Mouse (Mus musculus) layer of hippocampus, adult 11-12 months (tissue): ENCODE results near the gene Nnmt.

Experiments
- DNase-seq: peaks from one replicate; pipeline ENCODE4 v3.0.0; 2022; ENCODE audit warnings: low spot score

Nnmt gene

DNA sequence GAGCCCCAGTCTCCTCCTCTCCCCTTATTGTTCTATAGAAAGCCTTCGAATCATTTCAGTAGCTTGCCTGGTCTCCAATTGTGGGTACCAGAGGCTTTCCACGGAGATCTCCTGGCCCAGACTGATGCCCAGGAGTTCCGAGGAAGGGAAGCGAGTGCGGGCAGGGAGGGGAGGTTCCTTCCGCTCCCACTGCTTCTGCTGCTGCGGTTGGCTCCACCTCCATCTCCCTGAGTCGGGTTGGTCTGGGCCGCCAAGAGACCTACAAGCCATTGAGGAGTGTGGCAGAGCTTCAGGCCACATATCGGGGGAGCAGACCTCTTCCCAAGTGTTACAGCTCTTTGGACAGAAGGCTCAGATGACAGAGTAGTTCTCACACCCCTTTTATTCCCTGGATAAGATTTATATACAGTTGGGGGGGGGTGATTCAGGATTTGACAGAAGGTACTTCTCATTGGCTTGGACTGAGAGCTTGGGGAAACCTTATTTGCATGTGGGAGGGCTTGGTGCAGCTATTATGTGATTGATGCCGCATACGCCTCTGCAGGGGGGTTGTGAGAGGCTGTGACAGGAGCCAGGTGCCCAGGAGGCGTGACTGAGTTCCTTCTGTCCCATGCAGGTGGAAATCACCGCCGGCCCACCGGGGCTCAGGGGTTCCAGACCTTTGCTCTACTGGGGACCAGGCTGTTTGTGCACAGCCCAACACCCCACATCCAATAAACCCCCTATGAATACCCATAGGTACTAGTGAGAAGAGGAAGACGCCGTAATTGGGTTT, 30.8 kb upstream of the Nnmt start:
- no peak for DNase-seq

DNA sequence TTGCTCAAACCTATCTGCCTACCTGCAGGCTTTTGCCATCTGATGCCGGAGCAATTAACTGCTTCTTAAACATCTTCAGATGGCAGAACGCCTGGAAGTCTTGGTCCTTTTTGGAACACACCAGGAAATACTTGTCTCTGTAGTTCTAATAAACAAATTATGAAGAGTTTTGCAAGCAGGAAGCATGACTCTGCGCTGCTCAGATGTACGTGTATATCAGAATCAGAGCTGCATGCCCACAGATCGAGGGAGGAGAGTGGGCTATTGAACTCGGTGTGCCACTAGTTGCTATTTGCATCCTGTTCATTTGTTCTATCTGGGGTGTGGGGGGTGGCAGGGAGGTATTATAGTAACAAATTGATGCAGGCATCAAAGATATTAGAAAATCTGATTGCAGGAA, 28.2 kb upstream of the Nnmt start:
- no peak for DNase-seq

DNA sequence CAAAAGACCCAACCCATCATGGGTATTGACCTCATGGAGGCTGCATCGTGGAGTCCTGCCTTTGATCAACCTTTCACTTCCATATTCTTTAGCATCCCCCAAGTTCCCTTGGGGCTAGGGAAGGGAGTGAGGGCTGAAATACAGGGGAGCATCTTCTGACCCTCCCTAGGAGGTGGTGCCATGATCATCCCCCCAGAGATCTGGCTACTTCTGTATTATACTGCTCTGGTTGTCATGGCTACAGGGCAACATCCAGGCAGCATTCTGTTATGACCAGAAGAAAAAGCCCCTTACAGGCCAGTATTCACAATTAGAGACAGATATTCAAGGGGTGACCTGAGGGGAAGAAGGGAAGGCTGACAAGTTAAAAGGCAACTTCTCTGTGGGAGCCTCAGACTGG, 14.3 kb upstream of the Nnmt start:
- DNase-seq = no peak

DNA sequence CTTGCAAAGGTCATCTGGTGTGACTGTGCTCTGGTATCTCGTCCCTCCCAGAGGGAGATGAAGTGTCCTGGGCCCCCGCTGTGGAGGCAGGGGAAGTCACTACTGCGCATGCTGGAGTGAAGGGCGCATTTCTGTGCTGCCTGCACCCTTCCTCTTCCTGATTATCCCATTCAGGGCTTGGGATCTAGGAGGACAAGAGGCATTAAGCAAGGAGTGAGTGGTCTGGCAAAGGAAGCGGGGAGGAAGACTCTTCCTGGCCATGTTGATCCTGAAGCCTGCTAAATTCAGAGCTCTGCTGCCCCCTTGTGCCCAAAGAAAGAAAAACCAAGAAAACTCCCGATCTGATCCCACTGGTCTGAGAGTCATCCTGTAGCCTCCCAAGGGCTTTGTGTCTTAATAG, 13.6 kb upstream of the Nnmt start:
- peak; percentile 63 for DNase-seq

DNA sequence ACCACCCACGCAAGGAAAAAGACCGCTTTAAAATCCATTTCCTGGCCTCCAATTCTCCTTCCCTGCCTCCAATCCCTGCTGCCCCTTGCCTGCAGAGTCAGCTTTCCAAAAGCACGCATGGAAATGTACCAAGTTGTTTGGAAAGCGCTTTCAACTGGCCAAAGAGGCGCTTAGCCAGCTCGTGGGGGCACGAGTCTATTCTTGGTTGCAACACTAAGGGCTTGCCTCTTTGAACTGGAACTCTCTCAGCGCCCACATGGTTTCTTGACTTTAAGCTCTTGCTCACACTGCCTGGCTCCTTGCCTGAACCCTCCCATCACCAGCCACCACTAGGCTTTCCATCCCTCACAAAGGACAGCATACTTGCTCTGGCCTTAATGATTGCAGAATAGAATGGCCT, 13.2 kb upstream of the Nnmt start:
- no peak for DNase-seq

DNA sequence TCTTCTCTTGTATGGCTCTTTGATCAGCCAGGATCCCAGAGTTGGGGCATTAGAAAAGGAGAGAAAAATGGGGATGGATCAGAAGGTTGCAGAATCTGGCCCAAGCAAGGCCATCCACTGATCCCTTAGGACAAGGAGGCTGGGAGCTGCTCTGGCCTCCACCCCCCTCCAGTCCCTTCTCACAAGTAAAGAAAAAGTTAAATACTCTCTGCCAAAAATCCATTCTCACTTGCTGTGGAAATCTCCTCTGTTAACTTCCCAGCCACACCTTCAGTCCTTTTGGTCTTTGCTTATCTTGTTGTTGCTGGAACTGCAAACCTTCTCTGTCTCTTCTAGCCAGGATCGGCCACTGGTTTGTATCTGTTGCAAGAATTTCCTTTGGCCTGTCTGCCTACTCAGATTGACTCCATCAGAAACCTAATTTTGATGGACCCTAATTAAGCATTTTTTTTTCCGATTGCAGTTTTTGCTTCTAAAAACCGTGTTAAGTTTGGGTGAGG, 12.6 kb upstream of the Nnmt start:
- DNase-seq = no peak

DNA sequence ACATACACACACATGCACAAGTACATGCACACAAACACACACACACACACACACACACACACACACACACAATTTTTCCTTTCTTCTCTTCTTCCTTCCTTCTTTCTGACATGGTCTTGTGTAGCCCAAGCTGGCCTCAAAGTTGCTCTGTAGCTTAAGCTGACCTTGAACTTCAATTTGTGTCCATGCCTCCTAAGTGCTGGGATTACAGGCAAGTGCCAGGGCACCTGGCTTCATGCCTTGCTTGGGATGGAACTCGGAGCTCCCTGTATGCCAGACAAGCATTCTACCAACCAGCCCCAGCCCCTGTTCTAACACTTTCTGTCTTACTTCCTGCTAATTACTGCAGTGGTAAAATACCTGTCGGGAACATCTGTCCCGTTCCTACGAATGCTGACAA, 8.3 kb upstream of the Nnmt start:
- DNase-seq = no peak

DNA sequence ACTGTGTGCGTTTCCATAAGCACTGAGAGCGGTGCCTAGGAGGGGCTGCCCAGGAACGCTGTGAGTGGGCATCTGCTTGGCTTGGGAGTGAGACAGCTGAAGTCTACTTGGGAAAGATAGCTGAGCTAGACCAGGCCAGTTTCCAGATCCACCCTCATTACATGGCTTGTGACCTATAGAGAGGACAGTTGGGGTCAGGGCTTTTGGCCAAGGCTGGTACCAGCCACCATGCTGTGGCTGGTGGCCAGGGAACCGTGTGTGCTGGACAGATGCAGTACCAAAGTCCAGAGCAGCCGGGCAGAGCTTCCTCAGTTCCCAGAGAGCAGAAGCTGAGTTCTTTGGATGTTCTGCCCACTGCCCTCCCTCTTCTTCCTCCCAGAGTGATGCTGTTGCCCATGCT, 7.6 kb upstream of the Nnmt start:
- no peak for DNase-seq

DNA sequence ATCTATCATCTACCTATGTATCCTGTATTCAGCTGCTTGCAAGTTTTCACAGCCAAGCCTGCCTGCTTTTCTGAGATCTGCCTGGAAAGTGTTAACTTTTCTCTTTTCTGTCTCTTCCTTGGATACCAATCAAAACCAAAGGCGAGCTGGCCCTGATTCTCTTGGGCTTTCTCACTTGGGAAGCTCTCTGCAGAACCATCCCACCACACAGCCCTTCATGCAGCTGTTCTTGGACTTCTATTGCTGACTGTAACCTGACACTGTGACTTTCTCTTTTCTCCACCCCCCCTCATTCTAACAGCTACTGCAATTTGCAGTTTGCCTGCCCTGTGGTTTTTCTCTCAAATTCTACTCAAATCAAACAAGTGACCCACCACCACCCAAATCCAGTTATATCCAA, 6.1 kb upstream of the Nnmt start:
- DNase-seq = no peak

DNA sequence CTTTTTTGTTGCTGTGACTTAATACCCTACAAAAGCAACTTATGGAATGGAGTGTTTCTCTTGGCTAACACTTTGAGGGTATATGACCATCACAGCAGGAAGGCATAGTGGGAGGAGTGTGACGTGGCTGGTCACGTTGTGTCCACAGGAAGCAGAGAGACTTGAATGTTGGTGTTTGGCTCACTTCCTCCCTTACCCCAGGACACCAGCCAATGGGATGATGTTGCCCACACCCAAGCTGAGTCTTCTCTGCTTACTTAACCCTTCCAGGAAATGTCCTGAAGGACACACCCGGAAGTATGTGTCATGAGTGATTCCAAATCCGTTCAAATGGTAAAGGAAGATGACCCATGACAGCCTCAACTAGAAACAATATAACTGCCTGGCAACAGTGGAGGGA, 4.8 kb upstream of the Nnmt start:
- DNase-seq = no peak

DNA sequence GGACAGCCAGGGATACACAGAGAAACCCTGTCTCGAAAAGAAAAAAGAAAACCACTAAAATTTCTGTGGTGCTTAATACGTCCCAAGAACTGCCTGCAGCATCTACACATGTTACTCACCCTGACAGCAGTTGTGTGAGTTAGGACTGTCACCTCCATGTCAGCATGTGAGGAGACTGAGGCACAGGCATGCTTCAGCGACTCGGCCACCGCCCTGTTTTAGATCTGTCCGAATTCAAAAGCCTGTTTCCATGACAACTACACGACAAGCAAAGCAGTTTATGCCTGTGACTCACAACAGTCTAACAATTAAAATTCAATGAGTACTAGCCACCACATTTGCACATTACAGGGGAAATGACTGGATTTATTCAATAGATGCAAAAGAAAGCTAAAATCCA, 2.5 kb upstream of the Nnmt start:
- DNase-seq = no peak

DNA sequence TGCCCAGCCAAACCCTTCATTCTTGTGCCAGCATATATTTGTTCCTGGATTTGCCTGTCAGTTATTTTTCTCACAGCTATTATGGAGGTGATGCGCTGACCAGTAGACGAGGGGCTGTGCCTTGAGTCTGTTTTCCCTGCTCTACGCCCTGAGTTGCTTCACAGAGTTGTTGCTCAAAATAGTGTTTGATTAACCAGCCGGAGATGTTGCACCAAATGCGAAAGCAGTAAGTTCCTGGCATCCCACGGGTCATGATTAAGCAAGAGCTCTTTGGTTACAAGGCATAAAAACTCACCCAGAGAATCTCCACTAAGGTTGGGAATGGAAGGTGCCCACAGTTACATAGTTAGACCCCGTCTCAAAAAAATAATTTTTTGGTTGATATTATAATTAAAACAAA, 1.2 kb upstream of the Nnmt start:
- no peak for DNase-seq

DNA sequence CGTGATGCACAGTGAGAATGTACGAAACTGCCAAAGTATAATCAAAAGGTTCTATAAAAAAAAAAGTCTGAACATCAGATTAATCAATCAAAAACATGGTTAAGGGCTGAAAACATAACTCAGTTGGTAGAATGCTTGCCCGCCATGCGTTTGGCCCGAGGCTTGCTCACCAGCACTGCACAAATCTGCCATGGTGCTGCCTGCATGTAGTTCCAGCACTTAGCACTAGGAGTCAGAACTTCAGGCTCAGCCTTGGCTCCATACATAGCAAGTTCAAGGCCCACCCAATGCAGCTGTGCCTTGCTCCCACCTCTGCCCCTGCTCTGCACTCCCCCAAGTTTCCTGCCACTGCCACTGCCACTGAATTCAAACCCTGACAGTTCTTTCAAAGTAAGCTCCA, 744 bp upstream of the Nnmt start:
- no peak for DNase-seq

DNA sequence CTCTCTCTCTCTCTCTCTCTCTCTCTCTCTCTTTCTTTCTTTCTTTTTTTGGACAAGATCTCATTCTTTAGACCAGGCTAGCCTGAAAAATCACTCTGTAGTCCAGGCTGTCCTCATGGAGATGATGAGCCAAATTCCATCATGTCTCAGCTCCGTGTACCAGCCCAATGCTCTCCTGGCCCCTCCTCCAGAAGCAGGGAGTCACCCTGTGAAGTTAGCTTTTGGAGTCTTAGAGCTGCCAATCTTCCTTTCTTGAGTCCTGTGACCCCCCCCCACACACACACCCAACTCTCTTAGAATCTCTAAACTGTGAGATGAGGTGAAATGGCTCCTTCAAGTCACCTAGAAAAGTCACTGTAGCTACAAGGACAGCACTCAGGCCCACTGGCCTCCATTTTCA, 727 bp downstream of the Nnmt start:
- DNase-seq = no peak

DNA sequence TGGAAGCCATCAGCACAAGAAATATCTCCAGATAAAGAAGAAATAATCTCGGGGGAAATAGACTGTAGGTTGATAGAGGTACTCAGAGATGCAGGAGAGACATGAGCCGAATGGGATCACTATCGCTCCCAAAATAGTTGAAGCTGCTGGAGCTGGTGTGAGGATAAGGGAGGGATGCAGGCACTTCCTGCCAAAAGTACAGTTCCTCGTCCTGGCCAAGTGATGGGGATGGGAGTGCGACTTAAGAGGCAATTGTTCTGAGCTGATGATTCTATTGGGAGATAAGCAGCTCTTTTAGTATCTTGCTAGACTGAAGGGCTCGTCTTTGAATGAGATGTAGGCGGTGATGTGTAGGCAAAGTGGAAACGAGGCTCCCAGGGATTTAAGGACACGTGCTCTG, 4.1 kb downstream of the Nnmt start:
- no peak for DNase-seq

DNA sequence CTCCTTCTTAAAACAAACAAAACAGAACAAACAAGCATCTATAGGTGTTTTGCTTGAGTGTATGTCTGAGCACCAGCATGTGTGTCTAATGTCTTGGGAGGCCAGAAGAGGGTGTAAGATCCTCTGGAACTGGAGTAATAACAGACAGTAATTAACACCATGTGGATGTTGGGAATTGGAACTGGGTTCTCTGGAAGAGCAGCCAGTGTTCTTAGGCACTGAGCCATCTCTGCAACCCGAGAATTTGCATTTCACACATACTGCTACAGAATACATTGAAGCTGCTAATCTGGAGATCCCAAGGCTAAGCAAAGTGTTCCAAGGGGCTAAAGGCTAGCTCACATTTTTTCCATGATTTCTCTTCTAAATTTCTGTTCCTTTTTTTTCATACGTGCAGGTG, 4.9 kb downstream of the Nnmt start:
- no peak for DNase-seq

DNA sequence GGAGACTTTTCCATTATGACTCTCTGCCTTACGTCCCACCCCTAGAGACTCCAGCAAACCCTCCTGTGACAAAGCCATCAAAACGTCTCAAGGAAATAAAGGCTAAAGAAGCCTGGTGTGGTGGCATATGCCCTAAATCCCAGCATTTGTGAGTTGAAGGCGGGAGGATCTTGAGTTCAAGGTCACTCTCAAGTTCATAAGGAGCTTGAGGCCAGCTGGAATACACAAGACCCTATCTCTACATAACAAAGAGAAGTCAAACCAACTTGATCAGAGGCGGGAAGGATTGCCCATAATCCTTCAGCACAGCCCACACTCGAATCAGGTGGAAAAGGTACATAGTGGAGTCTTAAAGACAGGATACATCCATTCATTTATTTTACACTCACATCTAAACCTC, 7.5 kb downstream of the Nnmt start:
- DNase-seq = no peak

DNA sequence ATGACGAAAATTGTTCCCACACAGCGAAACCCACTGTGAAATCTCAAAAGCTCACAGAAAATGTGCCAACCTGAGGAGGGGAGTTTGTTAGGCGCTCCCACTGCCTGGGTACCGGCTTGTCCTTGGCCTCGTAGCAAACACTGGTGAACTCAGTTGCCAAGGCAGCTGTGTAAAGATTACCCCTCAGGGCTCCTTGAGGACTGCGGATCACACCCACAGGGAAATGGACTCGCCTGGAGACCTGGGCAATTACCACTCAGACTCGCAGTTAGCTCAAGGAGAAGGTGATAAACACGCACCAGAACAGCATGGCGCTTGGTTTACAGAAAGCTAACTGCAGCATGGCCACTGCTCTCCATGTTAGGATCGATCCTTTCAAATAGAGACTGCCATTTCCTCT, 8.0 kb downstream of the Nnmt start:
- DNase-seq = no peak

DNA sequence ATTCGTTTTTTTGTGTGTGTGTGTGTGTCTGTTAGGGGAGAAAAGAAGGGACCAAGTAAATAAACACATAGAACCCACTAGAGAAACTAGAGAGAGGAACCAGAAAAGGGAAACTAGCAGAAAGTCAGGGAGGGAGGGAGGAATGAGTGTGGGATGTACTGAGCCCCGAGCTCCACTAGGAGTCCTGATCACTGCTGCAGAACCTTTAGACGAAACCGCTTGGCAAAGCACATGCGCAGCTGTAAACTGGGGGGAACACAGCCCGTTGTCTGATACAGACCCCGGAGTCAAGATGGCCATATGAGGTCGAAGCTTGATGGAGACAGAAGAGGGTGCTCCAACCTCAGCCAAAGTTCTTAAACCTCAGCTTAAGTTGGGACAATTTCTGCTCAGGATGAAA, 11.0 kb downstream of the Nnmt start:
- no peak for DNase-seq

DNA sequence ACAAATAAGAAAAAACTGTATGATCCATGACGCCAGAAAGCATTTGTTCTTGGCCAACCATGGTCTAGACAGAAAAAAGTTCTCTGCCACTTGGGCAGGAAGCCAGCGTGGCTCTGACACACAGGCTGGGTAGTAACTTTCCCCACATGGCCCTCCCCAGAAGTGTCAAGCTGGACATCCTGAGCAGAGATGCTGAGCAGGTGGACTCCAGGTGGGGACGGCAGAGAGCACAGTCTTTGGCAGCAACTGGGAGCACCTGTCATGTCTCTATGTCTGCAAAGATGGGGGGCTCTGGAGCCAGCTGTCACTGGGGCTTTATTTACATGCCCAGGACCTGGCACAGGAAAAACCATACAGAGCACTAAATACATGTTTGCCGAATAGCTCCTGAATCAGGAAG, 14.3 kb downstream of the Nnmt start:
- DNase-seq = no peak

DNA sequence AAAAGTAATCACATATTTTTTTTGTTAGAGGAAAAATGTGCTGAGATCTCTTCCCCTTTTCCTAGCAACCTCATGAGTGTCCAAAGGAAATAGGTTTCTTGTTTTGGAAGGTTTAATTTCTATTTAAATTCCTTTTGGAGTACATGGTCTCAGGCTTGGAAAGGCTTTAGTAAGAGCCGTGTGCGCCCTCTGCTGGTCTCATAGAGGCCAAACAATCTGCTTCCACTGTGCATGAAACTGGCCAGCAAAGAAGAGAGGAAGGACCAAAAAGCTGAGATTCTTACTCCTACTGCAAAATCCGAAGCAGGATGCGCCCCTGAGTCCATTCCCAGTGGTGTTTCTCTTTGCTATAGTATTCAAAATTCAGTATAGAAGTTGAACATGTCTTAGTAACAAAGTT, 18.6 kb downstream of the Nnmt start:
- peak; percentile 73 for DNase-seq

DNA sequence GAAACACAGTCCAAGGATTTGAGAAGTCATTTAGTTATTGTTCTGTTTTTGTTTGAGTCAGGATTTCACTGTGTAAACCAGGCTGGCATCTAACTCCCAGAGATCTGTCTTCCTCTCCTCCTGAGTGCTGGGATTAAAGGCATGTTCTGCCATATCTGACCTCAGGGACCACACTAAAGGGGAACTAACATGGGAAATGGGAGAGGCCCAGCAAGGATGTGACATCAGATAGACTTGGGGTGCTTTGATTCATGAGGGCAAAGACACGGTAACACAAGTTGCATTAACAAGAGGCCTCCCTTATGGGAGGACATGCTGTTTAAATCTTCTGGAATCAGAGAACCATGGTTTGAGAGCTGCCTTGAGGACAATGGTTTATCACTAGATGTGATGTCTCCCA, 24.1 kb downstream of the Nnmt start:
- DNase-seq = no peak

DNA sequence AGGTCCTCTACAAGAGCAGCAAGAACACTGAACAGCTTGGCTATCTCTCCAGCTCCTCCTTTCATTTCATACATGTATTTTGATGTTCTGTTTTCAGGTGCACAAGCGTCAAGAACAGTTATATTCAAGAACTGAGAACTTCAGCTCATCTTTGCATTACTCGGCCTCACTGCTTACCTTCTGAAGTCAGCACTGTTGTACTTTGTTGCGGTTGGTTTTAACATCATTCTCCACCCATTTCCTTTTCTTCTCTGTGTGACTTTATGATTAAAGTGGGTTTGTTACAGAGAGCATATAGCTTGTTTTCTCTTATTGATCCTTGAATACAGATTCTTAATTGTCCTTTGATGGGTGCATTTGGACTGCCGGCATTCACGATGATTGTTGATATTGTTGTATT, 42.6 kb downstream of the Nnmt start:
- DNase-seq = no peak

DNA sequence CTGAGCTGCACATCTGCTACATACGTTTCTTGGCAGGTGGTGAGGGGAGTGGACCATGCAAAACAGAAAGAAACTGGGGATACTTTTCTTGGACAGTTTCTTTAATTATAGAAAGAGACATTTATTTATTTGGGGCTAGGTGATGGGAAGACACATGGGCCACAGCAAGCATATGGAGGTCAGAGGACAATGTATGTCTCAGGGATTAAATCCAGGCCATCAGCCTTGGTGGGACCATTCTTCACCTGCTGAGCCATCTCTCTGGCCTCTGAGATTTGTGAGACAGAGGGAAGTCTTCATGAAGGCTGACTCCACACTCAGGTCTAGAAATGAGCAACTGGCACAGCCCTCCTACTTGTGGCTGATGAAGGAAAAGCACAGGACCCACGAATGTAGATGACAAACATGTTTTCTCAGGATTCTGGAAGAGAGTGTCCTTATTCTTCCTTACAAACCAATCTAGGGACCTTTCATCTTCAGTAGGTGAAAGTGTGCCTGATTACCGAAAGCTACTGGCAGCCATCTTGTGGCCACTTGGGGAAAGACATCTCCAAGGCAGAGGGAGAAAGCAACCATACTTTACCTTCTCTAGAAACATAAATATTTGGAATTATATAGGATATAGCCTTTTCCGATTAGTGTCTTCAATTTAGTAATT, 45.3 kb downstream of the Nnmt start:
- DNase-seq = peak; percentile 60
